Mouse (Mus musculus): ENCODE data around the gene Ankfn1.

Ankfn1 gene

GRCm38 (mm10) chr11:89676922-89677321 lies 100.5 kb downstream of the Ankfn1 start:
- DNase-seq (ENCODE audit: low read depth, low spot score), result no peak

DNA sequence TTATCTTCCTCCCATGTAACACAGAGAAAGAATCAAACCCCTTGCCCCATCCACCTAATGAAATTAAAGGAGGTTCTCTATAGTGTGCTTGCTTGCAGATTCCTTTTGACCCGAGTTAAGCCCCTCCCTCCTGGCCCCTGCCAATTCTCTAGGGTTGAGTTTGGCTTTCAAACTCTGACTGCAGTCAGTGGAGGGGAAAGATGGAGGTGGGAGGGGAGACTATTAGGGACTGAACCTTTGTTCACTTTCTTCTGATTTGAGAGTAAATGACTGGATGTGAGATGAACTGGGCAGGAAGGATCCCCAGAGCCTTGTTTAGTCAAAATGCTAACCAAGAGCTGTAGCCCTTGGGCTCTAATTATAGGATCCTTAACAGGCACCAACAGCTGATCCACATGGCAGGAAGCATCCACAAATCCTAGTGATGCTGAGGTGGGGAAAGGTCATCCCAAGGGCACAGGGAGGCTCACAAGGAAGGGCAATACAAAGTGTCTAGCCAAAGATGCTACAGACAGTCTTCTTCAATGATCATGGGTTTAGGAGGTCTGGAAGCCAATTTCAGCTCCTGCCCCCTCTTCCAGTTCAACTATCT lies 103.4 kb downstream of the Ankfn1 start:
- no peak for DNase-seq (ENCODE audit: low read depth, low spot score)

GRCm38 (mm10) chr11:89672510-89673085 lies 104.9 kb downstream of the Ankfn1 start:
- no peak for DNase-seq (ENCODE audit: low read depth, low spot score)

DNA sequence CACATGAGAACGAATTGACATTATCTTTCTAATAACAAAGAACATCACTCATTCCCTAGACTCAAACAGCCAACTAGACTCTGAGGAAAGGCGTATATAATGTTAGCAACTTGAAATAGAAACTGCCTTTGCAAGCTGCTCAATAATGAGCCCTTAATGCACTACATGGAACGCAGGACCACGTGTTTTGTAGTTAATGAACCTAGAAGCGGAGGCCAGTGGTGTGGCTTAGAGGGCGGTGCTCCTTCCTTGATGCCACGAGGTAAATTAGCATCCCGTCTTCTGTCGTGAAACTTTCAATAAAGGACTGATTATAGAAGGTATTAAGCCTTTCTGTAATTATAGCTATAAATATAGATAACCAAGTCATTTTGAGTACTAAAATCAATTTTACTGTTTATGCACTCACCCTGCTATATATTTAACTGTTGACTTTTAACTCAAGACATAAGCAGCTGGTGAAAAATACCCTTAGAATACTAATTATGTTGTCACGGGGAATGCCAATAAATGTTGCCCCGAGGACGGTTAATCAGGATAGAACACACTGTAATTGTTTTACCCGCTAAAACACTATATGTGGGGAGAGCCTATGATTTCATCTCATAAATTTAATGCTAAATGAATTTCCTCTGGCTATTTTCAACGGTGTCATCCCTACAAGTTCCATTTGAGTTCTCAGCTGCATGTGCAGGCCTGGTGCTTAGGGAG lies 112.1 kb downstream of the Ankfn1 start:
- no peak for DNase-seq (ENCODE audit: low read depth, low spot score)

GRCm38 (mm10) chr11:89659048-89659447 lies 118.4 kb downstream of the Ankfn1 start:
- DNase-seq (ENCODE audit: low read depth, low spot score), result no peak

DNA sequence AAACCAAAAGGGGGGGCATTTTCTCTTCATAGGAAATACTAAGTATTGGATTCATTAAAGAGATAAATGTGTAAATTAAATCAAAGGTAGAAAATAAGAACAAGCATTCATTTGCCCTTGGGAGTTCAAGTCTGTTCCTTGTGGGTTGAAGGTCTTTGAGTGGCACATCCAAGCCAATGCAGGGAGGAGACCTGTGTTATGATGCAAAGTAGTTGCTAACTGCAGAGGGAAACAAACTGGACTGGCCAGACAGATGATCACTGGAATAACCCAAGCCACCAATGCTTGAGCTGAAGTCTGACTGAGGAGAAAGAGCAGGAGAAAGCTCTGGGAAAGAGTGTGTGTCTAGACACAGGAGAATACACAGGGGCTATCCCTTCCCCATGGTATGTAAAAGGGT lies 120.9 kb downstream of the Ankfn1 start:
- no peak for DNase-seq (ENCODE audit: low read depth, low spot score)

DNA sequence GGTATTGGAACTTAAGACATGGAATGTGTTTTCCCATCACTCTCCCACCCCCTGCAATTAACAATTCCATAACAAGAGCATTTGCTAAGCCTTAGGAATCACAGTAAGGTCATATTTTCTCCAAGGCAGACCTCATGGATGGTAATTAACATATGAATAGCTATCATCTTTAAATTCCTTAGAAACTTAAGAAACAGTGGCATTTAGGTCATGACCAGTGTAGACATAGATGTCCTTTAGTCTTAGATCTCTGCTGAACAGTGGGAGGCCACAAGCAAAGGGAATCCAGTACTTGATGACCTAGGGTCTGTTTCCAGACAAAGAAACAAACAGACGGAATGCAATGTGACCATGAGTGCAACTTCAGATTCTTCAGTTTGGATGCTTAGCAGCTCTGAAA lies 141.7 kb downstream of the Ankfn1 start:
- DNase-seq (ENCODE audit: low read depth, low spot score), result no peak

GRCm38 (mm10) chr11:89631315-89631714 lies 146.1 kb downstream of the Ankfn1 start:
- DNase-seq (ENCODE audit: low read depth, low spot score), result no peak

DNA sequence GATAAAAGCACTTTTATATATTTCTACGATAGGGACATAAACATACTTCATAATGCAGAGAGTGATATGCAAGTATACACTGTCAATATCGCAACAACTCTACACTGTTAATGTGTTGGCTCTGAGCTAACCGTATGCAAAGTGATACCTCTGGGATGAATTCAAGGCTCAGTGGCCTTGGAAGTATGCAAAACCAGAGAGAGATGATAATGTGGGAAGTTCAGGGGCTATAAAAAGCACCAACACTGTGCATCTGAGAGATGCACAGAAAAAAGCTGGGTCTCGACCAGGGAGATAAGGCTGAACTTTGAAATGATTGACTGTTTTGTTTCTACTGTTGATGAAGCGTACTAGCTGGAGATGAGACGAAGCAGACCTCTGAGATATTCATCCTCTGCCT lies 148.9 kb downstream of the Ankfn1 start:
- DNase-seq (ENCODE audit: low read depth, low spot score), result no peak

GRCm38 (mm10) chr11:89627232-89627631 lies 150.2 kb downstream of the Ankfn1 start:
- no peak for DNase-seq (ENCODE audit: low read depth, low spot score)

GRCm38 (mm10) chr11:89623698-89624445 lies 153.6 kb downstream of the Ankfn1 start:
- DNase-seq (ENCODE audit: low read depth, low spot score), result no peak

GRCm38 (mm10) chr11:89619955-89620354 lies 157.5 kb downstream of the Ankfn1 start:
- DNase-seq (ENCODE audit: low read depth, low spot score), result no peak

GRCm38 (mm10) chr11:89615806-89616205 lies 161.6 kb downstream of the Ankfn1 start:
- peak; percentile 81 for DNase-seq (ENCODE audit: low read depth, low spot score)

- no peak for DNase-seq (ENCODE audit: low read depth, low spot score)
These were observed 165.9 kb downstream of the Ankfn1 start for GRCm38 (mm10) chr11:89611596-89611995.

GRCm38 (mm10) chr11:89608071-89608470 lies 169.4 kb downstream of the Ankfn1 start:
- peak; percentile 50 for DNase-seq (ENCODE audit: low read depth, low spot score)

DNA sequence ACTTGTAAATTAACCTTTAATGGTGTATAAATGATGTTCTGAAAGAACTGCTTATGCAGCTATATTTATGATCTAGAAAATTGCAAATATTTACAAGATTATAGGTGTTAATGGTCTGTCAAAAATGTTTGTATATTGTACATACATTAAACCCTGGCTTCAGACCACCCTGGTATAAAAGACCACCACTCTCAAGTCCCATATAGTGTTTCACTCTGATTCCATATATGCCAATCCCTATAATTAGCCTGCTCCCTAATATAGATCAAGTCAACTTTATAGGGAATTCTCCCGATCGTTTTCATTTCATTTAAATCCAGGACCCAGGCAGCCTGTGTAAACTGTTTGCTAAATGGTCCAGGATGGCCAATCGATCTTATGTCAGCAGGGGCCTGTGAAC lies 170.2 kb downstream of the Ankfn1 start:
- no peak for DNase-seq (ENCODE audit: low read depth, low spot score)

- no peak for DNase-seq (ENCODE audit: low read depth, low spot score)
These were observed 171.1 kb downstream of the Ankfn1 start for GRCm38 (mm10) chr11:89606346-89606745.

GRCm38 (mm10) chr11:89602966-89603365 lies 174.5 kb downstream of the Ankfn1 start:
- DNase-seq (ENCODE audit: low read depth, low spot score), result no peak

DNA sequence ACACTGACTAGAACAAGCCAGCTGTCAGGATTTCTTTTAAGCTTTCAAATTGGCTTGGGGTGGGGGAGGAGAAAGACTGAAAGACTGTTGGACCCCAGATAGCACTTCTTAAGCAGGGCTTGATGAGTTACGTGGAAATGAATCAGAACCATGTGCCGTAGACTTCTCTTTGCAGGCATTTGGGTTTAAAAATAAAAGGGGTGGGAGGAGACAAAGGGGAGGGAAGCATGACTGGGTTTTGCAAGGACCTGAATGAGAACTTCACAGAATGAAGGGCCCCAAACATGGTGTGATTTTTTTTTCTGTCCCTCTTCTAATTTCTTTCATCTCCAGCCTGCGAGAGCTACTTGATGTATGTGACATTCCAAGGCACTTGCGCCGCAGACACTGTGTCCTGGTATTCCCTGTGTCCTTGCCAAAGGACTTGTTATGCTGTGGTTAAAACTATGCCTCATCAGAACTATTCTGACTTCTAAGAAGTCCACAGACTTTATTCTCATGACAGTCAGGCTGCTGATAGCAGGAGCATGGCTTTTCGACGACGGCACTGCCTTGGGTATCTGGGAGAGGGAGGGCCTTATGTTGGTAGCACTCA lies 176.4 kb downstream of the Ankfn1 start:
- peak; percentile 51 for DNase-seq (ENCODE audit: low read depth, low spot score)

- DNase-seq (ENCODE audit: low read depth, low spot score), result no peak
These were observed 187.1 kb downstream of the Ankfn1 start for GRCm38 (mm10) chr11:89590273-89590874.

DNA sequence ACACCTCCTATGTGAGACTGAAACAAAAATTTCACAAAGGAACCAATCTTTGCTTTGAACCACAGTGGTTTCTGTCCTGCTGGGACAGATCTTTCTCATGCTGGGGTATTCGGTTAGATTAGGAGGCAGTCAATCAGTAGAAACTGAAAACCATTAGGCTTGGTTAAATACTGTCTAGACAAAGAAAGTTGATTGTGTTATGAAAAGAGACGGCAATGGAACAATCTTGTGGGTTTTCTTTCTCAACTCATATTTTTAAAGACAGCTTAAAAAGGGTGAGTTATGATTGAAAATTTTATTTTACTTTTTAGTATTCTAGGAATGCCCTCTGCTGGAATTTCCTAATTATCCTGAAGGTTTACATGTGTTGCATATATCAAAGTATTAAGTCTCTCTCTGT lies 191.1 kb downstream of the Ankfn1 start:
- no peak for DNase-seq (ENCODE audit: low read depth, low spot score)

GRCm38 (mm10) chr11:89579826-89580225 lies 197.6 kb downstream of the Ankfn1 start:
- DNase-seq (ENCODE audit: low read depth, low spot score), result no peak
